Mouse (Mus musculus) stomach, embryonic 14.5 days (tissue): ENCODE measurements around the gene A630095N17Rik. TPM values are rescaled to one million over a fixed set of nuclear protein-coding genes. Genes with fewer than 3 reads are reported as not detected.

Experiments used
- ATAC-seq: fragments of 200-750 bp; cut with Nextera tagmentation; 2 replicates; pipeline ENCODE4 v1.8.0; 2017; ENCODE audit warnings: low read depth, moderate TSS enrichment; ENCODE audit not compliant: insufficient number of reproducible peaks, insufficient read depth, low FRiP score
- H3K27ac ChIP-seq: fragments of 300-500 bp; sonication (generic); 2 replicates; pipeline ENCODE4 v1.5.1; 2014; ENCODE audit warnings: mild to moderate bottlenecking, low read length, moderate library complexity, mixed read lengths
- H3K27me3 ChIP-seq: fragments of 300-500 bp; sonication (generic); 2 replicates; pipeline ENCODE4 v1.6.1; 2014; ENCODE audit warnings: low read length, control low read depth, mixed read lengths; ENCODE audit not compliant: control insufficient read depth, insufficient read depth
- H3K36me3 ChIP-seq: fragments of 300-500 bp; sonication (generic); 2 replicates; pipeline ENCODE4 v1.6.1; 2014; ENCODE audit warnings: mild to moderate bottlenecking, control low read depth, low read length, moderate library complexity, mixed read lengths; ENCODE audit not compliant: control insufficient read depth, insufficient read depth
- H3K4me1 ChIP-seq: fragments of 300-500 bp; sonication (generic); 2 replicates; pipeline ENCODE4 v1.6.1; 2014; ENCODE audit warnings: low read length, control low read depth, mixed read lengths; ENCODE audit not compliant: control insufficient read depth, insufficient read depth
- H3K4me2 ChIP-seq: fragments of 300-500 bp; sonication (generic); replicated peaks from 2 replicates; pipeline ENCODE4 v1.6.1; 2014; ENCODE audit warnings: low read depth, low read length, control low read depth
- H3K4me3 ChIP-seq: fragments of 300-500 bp; sonication (generic); 2 replicates; pipeline ENCODE4 v1.5.1; 2014; ENCODE audit warnings: low read depth, low read length, control low read depth
- H3K9ac ChIP-seq: fragments of 300-500 bp; sonication (generic); replicated peaks from 2 replicates; pipeline ENCODE4 v1.6.1; 2014; ENCODE audit warnings: low read depth, mild to moderate bottlenecking, control low read depth, low read length, moderate library complexity, mixed read lengths
- H3K9me3 ChIP-seq: fragments of 300-500 bp; sonication (generic); 2 replicates; pipeline ENCODE4 v1.6.1; 2016; ENCODE audit warnings: low read depth, low read length, control low read depth; ENCODE audit not compliant: control insufficient read depth
- WGBS: fragments of 180-500 bp; shearing (Covaris S2); extraction: QIAGEN DNeasy Blood & Tissue Kit; methylation state at CpG from one replicate; pipeline ENCODE4 v1.1.7; 2014; 5-methylcytosine and 5-hydroxymethylcytosine counted together
- microRNA-seq: library from miRNA; unstranded; fragments of <30 nt; microRNA quantifications from one replicate; pipeline ENCODE4, GENCODE M21; 2016
- polyA plus RNA-seq: library from polyadenylated mRNA; unstranded; fragments of >200 nt; fragmentation: Nextera tagmentation; extraction: Ambion mirVana; gene quantifications from 2 replicates; pipeline ENCODE4 v1.2.1, GENCODE M21; 2014

A630095N17Rik gene
- polyA plus RNA-seq, 1 experiment from 2014 or later, result not detected

DNA sequence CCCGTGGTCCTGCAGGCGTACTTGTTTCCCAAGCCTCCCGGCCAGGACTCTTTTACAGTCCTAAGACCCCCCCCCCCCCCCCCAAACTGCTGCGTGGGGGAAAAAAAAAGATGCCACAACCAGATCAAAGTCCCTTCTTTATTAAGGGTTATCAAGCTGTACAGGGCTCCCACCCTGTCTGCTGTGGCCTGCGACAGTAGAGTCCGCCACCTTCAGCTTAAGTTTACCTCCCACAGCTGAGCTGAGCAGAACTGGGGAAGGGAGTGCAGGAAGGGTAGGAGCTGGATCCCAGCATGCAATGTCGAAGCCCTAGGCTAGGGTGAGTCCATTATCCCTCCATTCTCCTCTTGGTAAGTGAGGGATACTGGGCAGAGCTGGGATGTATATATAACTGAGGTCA is 51.2 kb downstream of the A630095N17Rik start:
- WGBS, result 22% methylated on average over 7 of the region's 7 CpGs

DNA sequence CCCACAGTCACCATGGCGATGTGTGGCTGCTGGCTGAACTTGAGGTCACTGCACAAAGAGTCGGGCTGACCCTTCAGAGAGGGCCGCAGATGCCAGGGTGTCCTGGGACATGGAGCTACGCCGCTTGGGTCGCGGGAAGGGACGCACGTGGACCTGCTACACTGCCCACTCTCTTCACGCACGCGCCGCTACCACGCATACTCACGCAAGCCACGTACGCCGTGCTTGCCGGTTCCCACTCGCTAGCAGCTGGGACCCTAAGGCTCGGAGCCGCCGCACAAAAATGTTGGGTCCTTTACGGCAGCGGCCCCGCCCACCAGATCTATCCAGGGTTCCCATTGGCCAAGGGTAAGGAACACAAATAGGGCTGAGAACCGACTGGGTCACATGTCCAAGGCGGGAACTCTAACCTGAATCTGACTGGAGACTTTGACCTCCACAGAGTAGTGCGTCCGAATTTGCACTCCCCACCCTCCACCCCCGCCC is 51.8 kb downstream of the A630095N17Rik start, which contains the start of gene Abcb6:
TSS of gene Abcb6 (minus strand) at position 288 of the 486 bp plus-strand sequence.
- peaks cover 6% of the 10 kb centered on the region for H3K4me1 ChIP-seq
- peaks cover 32% of the 10 kb centered on the region for H3K36me3 ChIP-seq
- H3K9me3 ChIP-seq, result no peaks in the 10 kb centered on the region
- peak within 1 kb of the TSS; percentile 87 for H3K4me2 ChIP-seq
- no peak within 1 kb of the TSS; the same call in 1 of the 2 replicates for H3K27ac ChIP-seq
- no peaks in the 10 kb centered on the region for H3K27me3 ChIP-seq
- ATAC-seq, result peak; percentile 90
- WGBS, result under 1% methylated on average over 31 of the region's 31 CpGs
- peak within 1 kb of the TSS; percentile 49 for H3K9ac ChIP-seq
- H3K4me3 ChIP-seq, result peak within 1 kb of the TSS; percentile 51

More for the DNA sequence above, 51.2 kb downstream of the A630095N17Rik start:
- Histone ChIP-seq H3K4me3 (peak overlapping the region; percentile 51; the same call in 1 of the 2 replicates), H3K27ac (no peak overlapping the region), H3K9ac (no peak overlapping the region), H3K36me3 (peaks cover 32% of the 10 kb centered on the region), H3K4me2 (peak overlapping the region; percentile 87), H3K9me3 (no peaks in the 10 kb centered on the region), H3K27me3 (no peaks in the 10 kb centered on the region), H3K4me1 (peaks cover 6% of the 10 kb centered on the region)
- ATAC-seq, result no peak

DNA sequence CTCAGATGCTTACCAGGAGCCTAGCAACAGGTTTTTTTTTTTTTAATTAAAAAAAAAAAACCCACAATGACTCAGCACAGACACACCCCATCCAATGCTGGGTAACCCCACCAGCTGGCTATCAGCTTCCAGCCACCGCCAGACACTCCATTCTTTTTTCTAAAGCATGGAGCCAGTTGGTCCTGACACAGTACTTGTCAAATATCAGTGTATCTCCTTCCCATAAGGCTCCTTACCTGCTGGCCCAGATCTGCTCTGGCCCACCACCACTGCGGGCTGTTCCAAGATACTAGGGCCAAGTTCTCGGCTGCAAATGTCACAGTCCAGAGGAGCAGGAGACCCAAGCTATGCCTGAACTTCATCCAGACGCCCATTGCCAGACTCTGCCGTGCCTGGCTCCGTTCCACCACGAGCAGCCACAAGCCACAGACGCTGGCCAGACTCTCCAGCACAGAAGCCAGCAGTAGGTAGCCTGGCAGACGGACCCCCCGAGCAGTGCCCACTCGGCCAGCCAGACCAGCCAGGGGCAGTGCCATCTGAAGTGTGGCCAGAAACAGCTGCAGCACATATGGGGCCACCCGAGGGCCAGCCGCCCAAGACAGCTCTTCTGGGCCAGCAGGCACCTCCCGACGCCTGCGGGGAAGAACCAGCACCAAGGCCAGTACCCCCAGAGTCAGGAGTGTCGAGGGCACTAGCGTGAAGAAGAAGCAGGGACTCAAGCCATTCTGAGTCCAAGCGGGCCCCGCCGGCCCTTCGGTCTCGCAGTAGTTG is 52.4 kb downstream of the A630095N17Rik start:
- Histone ChIP-seq H3K27me3 (no peaks in the 10 kb centered on the region), H3K4me3 (peak overlapping the region; percentile 51), H3K9me3 (no peaks in the 10 kb centered on the region), H3K36me3 (peaks cover 26% of the 10 kb centered on the region), H3K9ac (peak overlapping the region; percentile 49), H3K4me2 (peak overlapping the region; percentile 87), H3K27ac (no peak overlapping the region; the same call in 1 of the 2 replicates), H3K4me1 (peaks cover 6% of the 10 kb centered on the region)
- 8% methylated on average over 23 of the region's 23 CpGs for WGBS
- ATAC-seq, result peak; percentile 21; the same call in 1 of the 2 replicates

Small RNA genes within 50 kb of the gene (microRNA-seq; reads per million reads assigned to microRNA genes)
- gene Gm27943, result not detected

Other genes with a start within 250 kb of the A630095N17Rik start
- 7.2 and 9.7 TPM in 2 replicates for gene Nhej1, start 106.9 kb downstream of the A630095N17Rik start, polyA plus RNA-seq
- gene Slc23a3, start 98.2 kb downstream of the A630095N17Rik start, polyA plus RNA-seq, result 0.42 and 0.91 TPM in 2 replicates
- 37.1 and 40.5 TPM in 2 replicates for gene Cnppd1, start 89.4 kb downstream of the A630095N17Rik start, polyA plus RNA-seq
- gene Retreg2, start 89.3 kb downstream of the A630095N17Rik start, polyA plus RNA-seq, result 47.7 and 51.8 TPM in 2 replicates
- gene Zfand2b, start 63.5 kb downstream of the A630095N17Rik start, polyA plus RNA-seq, result 41.0 and 43.4 TPM in 2 replicates
- 12.9 and 19.4 TPM in 2 replicates for gene Abcb6, start 51.7 kb downstream of the A630095N17Rik start, polyA plus RNA-seq
- 22.1 and 23.0 TPM in 2 replicates for gene Ankzf1, start 40.0 kb downstream of the A630095N17Rik start, polyA plus RNA-seq
- gene Atg9a, start 39.9 kb downstream of the A630095N17Rik start, polyA plus RNA-seq, result 23.2 and 27.2 TPM in 2 replicates
- gene Glb1l, start 21.3 kb downstream of the A630095N17Rik start, polyA plus RNA-seq, result 22.4 and 29.6 TPM in 2 replicates
- gene Stk16, start 21.3 kb downstream of the A630095N17Rik start, polyA plus RNA-seq, result 123 TPM in 2 replicates
- gene Tuba4a, start 12.2 kb downstream of the A630095N17Rik start, polyA plus RNA-seq, result 59.9 and 69.1 TPM in 2 replicates
- 14.3 and 14.4 TPM in 2 replicates for gene Dnajb2, start 4.3 kb upstream of the A630095N17Rik start, polyA plus RNA-seq
- gene Ptprn, start 32.4 kb upstream of the A630095N17Rik start, polyA plus RNA-seq, result 2.4 and 2.9 TPM in 2 replicates
- 8.1 and 9.8 TPM in 2 replicates for gene Resp18, start 46.3 kb upstream of the A630095N17Rik start, polyA plus RNA-seq
- gene Dnpep, start 85.9 kb upstream of the A630095N17Rik start, polyA plus RNA-seq, result 126 and 127 TPM in 2 replicates
- gene Des, start 128.2 kb upstream of the A630095N17Rik start, polyA plus RNA-seq, result 43.7 and 51.0 TPM in 2 replicates
- gene Speg, start 143.2 kb upstream of the A630095N17Rik start, polyA plus RNA-seq, result 53.8 and 54.9 TPM in 2 replicates
- 75.2 and 84.5 TPM in 2 replicates for gene Gmppa, start 203.8 kb upstream of the A630095N17Rik start, polyA plus RNA-seq
- gene Asic4, start 218.3 kb upstream of the A630095N17Rik start, polyA plus RNA-seq, result 0.16 and 0.25 TPM in 2 replicates
- 38.4 and 41.0 TPM in 2 replicates for gene Chpf, start 247.2 kb upstream of the A630095N17Rik start, polyA plus RNA-seq
- 1.6 and 1.7 TPM in 2 replicates for gene Tmem198, start 247.4 kb upstream of the A630095N17Rik start, polyA plus RNA-seq